Mouse (Mus musculus): ENCODE measurements around the gene Fzr1. TPM values are rescaled to one million over a fixed set of nuclear protein-coding genes. Genes with fewer than 3 reads are reported as not detected.
A peak's percentile ranks its signal among the peaks of the same experiment; 100 is the strongest.

The Fzr1 gene
- polyA plus RNA-seq, 1 experiment from 2014 or later, result 119 TPM

- no peaks in the 10 kb centered on the region for H3K4me1 ChIP-seq (replicated peaks; ENCODE audit: control insufficient read depth, insufficient read depth, low read length)
- ATAC-seq (ENCODE audit: low FRiP score) (no peak), DNase-seq (ENCODE audit: low spot score) (no peak)
- H3K9me3 ChIP-seq (ENCODE audit: control insufficient read depth, low read length), result no peaks in the 10 kb centered on the region
- H3K36me3 ChIP-seq (replicated peaks; ENCODE audit: control insufficient read depth, insufficient read depth), result peaks cover 47% of the 10 kb centered on the region
- no peak within 1 kb of the TSS for H3K4me3 ChIP-seq (replicated peaks; ENCODE audit: low read length)
- peaks cover 14% of the 10 kb centered on the region for H3K27me3 ChIP-seq (ENCODE audit: control insufficient read depth, insufficient read depth, low read length)
- H3K27ac ChIP-seq, result 0 out of 2 replicates have a peak within 1 kb of the TSS, but pooled peaks have one; percentile 5
- no peak within 1 kb of the TSS for H3K4me2 ChIP-seq (replicated peaks)
- WGBS, result 21% methylated on average over 10 of the region's 10 CpGs
- 0 out of 2 replicates have a peak within 1 kb of the TSS, but pooled peaks have one; percentile 10 for H3K9ac ChIP-seq
Observed at GRCm38 (mm10) chr10:81328386-81328785, 49.9 kb downstream of the Fzr1 start, which contains the start of gene Tbxa2r. Tbxa2r (plus strand) TSS chr10:81328731.

GRCm38 (mm10) chr10:81327959-81328358 is 50.4 kb downstream of the Fzr1 start:
- H3K9me3 ChIP-seq (ENCODE audit: control insufficient read depth, low read length), result no peaks in the 10 kb centered on the region
- ATAC-seq (ENCODE audit: low FRiP score) (no peak), DNase-seq (ENCODE audit: low spot score) (no peak)
- no peak overlapping the region for H3K4me3 ChIP-seq (replicated peaks; ENCODE audit: low read length)
- 0 out of 2 replicates have a peak overlapping the region, but pooled peaks have one; percentile 5 for H3K27ac ChIP-seq
- H3K36me3 ChIP-seq (replicated peaks; ENCODE audit: control insufficient read depth, insufficient read depth), result peaks cover 51% of the 10 kb centered on the region
- H3K27me3 ChIP-seq (ENCODE audit: control insufficient read depth, insufficient read depth, low read length), result peaks cover 10% of the 10 kb centered on the region
- no peak overlapping the region for H3K9ac ChIP-seq
- no peak overlapping the region for H3K4me2 ChIP-seq (replicated peaks)
- no peaks in the 10 kb centered on the region for H3K4me1 ChIP-seq (replicated peaks; ENCODE audit: control insufficient read depth, insufficient read depth, low read length)
- WGBS, result 33% methylated on average over 2 of the region's 2 CpGs

- Histone ChIP-seq H3K9ac (no peak overlapping the region), H3K4me2 (replicated peaks) (no peak overlapping the region), H3K9me3 (ENCODE audit: control insufficient read depth, low read length) (no peaks in the 10 kb centered on the region), H3K27ac (0 out of 2 replicates have a peak overlapping the region, but pooled peaks have one; percentile 0), H3K27me3 (ENCODE audit: control insufficient read depth, insufficient read depth, low read length) (no peaks in the 10 kb centered on the region), H3K4me3 (replicated peaks; ENCODE audit: low read length) (no peak overlapping the region), H3K36me3 (replicated peaks; ENCODE audit: control insufficient read depth, insufficient read depth) (peaks cover 58% of the 10 kb centered on the region), H3K4me1 (replicated peaks; ENCODE audit: control insufficient read depth, insufficient read depth, low read length) (peaks cover 4% of the 10 kb centered on the region)
- no peak for ATAC-seq (ENCODE audit: low FRiP score)
- 84% methylated on average over 6 of the region's 6 CpGs for WGBS
- DNase-seq (ENCODE audit: low spot score), result no peak
Observed at GRCm38 (mm10) chr10:81326858-81327257, 51.5 kb downstream of the Fzr1 start.

- Histone ChIP-seq H3K4me3 (replicated peaks; ENCODE audit: low read length) (no peak overlapping the region), H3K4me1 (replicated peaks; ENCODE audit: control insufficient read depth, insufficient read depth, low read length) (peaks cover 8% of the 10 kb centered on the region), H3K9me3 (ENCODE audit: control insufficient read depth, low read length) (no peaks in the 10 kb centered on the region), H3K9ac (no peak overlapping the region), H3K36me3 (replicated peaks; ENCODE audit: control insufficient read depth, insufficient read depth) (peaks cover 58% of the 10 kb centered on the region), H3K27ac (no peak overlapping the region), H3K27me3 (ENCODE audit: control insufficient read depth, insufficient read depth, low read length) (no peaks in the 10 kb centered on the region), H3K4me2 (replicated peaks) (no peak overlapping the region)
- no peak for ATAC-seq (ENCODE audit: low FRiP score)
- DNase-seq (ENCODE audit: low spot score), result no peak
- 94% methylated on average over 18 of the region's 18 CpGs for WGBS
Observed at GRCm38 (mm10) chr10:81325781-81326180, 52.5 kb downstream of the Fzr1 start.

GRCm38 (mm10) chr10:81325176-81325575 is 53.1 kb downstream of the Fzr1 start:
- Histone ChIP-seq H3K4me1 (replicated peaks; ENCODE audit: control insufficient read depth, insufficient read depth, low read length) (peaks cover 8% of the 10 kb centered on the region), H3K27me3 (ENCODE audit: control insufficient read depth, insufficient read depth, low read length) (no peaks in the 10 kb centered on the region)
- no peak for DNase-seq (ENCODE audit: low spot score)

GRCm38 (mm10) chr10:81323791-81324530 is 54.4 kb downstream of the Fzr1 start:
- Histone ChIP-seq H3K4me2 (replicated peaks) (no peak overlapping the region), H3K9me3 (ENCODE audit: control insufficient read depth, low read length) (no peaks in the 10 kb centered on the region), H3K27me3 (ENCODE audit: control insufficient read depth, insufficient read depth, low read length) (no peaks in the 10 kb centered on the region), H3K4me1 (replicated peaks; ENCODE audit: control insufficient read depth, insufficient read depth, low read length) (peaks cover 17% of the 10 kb centered on the region), H3K9ac (no peak overlapping the region), H3K4me3 (replicated peaks; ENCODE audit: low read length) (no peak overlapping the region), H3K36me3 (replicated peaks; ENCODE audit: control insufficient read depth, insufficient read depth) (peaks cover 58% of the 10 kb centered on the region), H3K27ac (no peak overlapping the region)
- 96% methylated on average over 18 of the region's 18 CpGs for WGBS
- ATAC-seq (ENCODE audit: low FRiP score) (no peak), DNase-seq (ENCODE audit: low spot score) (no peak)

More at GRCm38 (mm10) chr10:81325176-81325575, 53.1 kb downstream of the Fzr1 start:
- Histone ChIP-seq H3K36me3 (replicated peaks; ENCODE audit: control insufficient read depth, insufficient read depth) (peaks cover 58% of the 10 kb centered on the region), H3K9ac (no peak overlapping the region), H3K4me3 (replicated peaks; ENCODE audit: low read length) (no peak overlapping the region), H3K9me3 (ENCODE audit: control insufficient read depth, low read length) (no peaks in the 10 kb centered on the region), H3K27ac (no peak overlapping the region), H3K4me2 (replicated peaks) (no peak overlapping the region)
- no peak for ATAC-seq (ENCODE audit: low FRiP score)
- 92% methylated on average over 21 of the region's 21 CpGs for WGBS

- H3K27ac ChIP-seq, result no peak overlapping the region
- no peak overlapping the region for H3K9ac ChIP-seq
- H3K27me3 ChIP-seq (ENCODE audit: control insufficient read depth, insufficient read depth, low read length), result no peaks in the 10 kb centered on the region
- ATAC-seq (ENCODE audit: low FRiP score), result no peak
- no peaks in the 10 kb centered on the region for H3K9me3 ChIP-seq (ENCODE audit: control insufficient read depth, low read length)
- peaks cover 65% of the 10 kb centered on the region for H3K36me3 ChIP-seq (replicated peaks; ENCODE audit: control insufficient read depth, insufficient read depth)
- DNase-seq (ENCODE audit: low spot score), result no peak
- 97% methylated on average over 23 of the region's 23 CpGs for WGBS
- peaks cover 20% of the 10 kb centered on the region for H3K4me1 ChIP-seq (replicated peaks; ENCODE audit: control insufficient read depth, insufficient read depth, low read length)
- no peak overlapping the region for H3K4me2 ChIP-seq (replicated peaks)
- H3K4me3 ChIP-seq (replicated peaks; ENCODE audit: low read length), result no peak overlapping the region
Observed at GRCm38 (mm10) chr10:81323141-81323775, 55.1 kb downstream of the Fzr1 start.

GRCm38 (mm10) chr10:81322444-81322843 is 55.9 kb downstream of the Fzr1 start:
- no peak overlapping the region for H3K9ac ChIP-seq
- H3K27me3 ChIP-seq (ENCODE audit: control insufficient read depth, insufficient read depth, low read length), result no peaks in the 10 kb centered on the region
- peaks cover 67% of the 10 kb centered on the region for H3K36me3 ChIP-seq (replicated peaks; ENCODE audit: control insufficient read depth, insufficient read depth)
- no peaks in the 10 kb centered on the region for H3K9me3 ChIP-seq (ENCODE audit: control insufficient read depth, low read length)
- WGBS, result 93% methylated on average over 27 of the region's 27 CpGs
- ATAC-seq (ENCODE audit: low FRiP score), result no peak
- no peak for DNase-seq (ENCODE audit: low spot score)
- H3K4me1 ChIP-seq (replicated peaks; ENCODE audit: control insufficient read depth, insufficient read depth, low read length), result peaks cover 20% of the 10 kb centered on the region
- no peak overlapping the region for H3K4me2 ChIP-seq (replicated peaks)
- H3K4me3 ChIP-seq (replicated peaks; ENCODE audit: low read length), result no peak overlapping the region
- H3K27ac ChIP-seq, result no peak overlapping the region

GRCm38 (mm10) chr10:81321436-81321835 is 56.9 kb downstream of the Fzr1 start:
- Histone ChIP-seq H3K4me2 (replicated peaks) (peak overlapping the region; percentile 83), H3K36me3 (replicated peaks; ENCODE audit: control insufficient read depth, insufficient read depth) (peaks cover 63% of the 10 kb centered on the region), H3K4me1 (replicated peaks; ENCODE audit: control insufficient read depth, insufficient read depth, low read length) (peaks cover 20% of the 10 kb centered on the region), H3K27me3 (ENCODE audit: control insufficient read depth, insufficient read depth, low read length) (no peaks in the 10 kb centered on the region), H3K9ac (peak overlapping the region; percentile 77), H3K9me3 (ENCODE audit: control insufficient read depth, low read length) (no peaks in the 10 kb centered on the region), H3K27ac (peak overlapping the region; percentile 81), H3K4me3 (replicated peaks; ENCODE audit: low read length) (peak overlapping the region; percentile 76)
- DNase-seq (ENCODE audit: low spot score) (no peak), ATAC-seq (ENCODE audit: low FRiP score) (no peak)
- 4% methylated on average over 20 of the region's 20 CpGs for WGBS
